Comparison of ENCODE assay signal across 8 mouse cellular contexts in the genomic region with DNA sequence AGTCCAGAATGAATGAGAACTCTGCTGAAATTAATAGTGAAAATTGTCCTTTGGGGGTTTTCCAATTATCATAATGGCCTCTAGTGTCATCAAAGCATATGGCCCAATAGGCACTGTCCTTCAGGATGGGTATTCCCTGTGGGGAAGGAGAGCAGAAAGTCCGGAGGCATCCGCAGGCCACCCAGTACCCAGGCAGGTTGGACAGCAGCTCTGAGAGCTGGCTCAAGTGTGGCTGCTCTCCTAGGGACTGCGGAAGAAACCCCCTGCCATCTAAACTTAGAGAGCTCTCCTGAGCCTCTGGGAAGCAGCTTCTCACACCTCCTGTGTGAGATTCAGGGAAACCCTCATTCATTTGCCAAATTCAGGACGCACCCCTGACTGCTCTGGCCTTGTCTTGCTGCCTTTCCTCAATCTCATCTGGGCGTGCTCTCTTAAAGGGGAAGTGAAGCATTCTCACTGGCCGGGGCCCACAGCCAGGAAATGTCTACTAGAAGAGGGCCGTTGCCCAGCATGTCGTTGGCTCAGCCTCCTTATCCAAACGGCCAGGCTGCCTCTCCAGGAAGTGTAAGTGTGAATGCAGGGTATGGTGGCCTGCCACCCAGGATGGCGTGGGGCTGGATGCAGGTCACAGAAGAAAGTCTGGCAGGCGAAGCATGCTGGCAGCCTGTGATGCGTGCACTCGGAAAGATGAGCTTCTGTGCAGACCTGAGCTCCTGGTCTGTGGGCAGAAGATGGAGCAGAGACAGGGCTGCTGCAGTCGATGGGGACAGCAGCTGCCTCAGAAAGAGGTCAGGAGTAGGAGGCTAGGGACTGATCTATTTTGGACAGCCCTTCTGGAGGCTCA.
A peak's percentile ranks its signal among the peaks of the same experiment; 100 is the strongest.
DNase-seq lines count a peak whose midpoint lies in the region; ATAC-seq lines count a peak whose summit lies in the region.

No protein-coding gene starts in this region.

- H3K36me3 ChIP-seq in hindbrain, embryonic 16.5 days (ENCODE audit: control insufficient read depth, insufficient read depth, low read length) = no peaks in the 10 kb centered on the region

- peak overlapping the region; percentile 37 for H3K9ac ChIP-seq in hindbrain, embryonic 16.5 days (ENCODE audit: low read depth, low read length)

- H3K4me1 ChIP-seq in hindbrain, embryonic 16.5 days (ENCODE audit: control insufficient read depth, insufficient read depth, low read depth, low read length) = peaks cover 16% of the 10 kb centered on the region

- H3K27ac ChIP-seq in hindbrain, embryonic 16.5 days (ENCODE audit: low read depth, low read length) = peak overlapping the region; percentile 46; the same call in 1 of the 2 replicates

- peak overlapping the region; percentile 32; the same call in 1 of the 2 replicates for H3K4me2 ChIP-seq in hindbrain, embryonic 16.5 days (ENCODE audit: low read length)

- DNase-seq in adrenal gland, adult (ENCODE audit: inconsistent age in 2 of 2, low spot score in 1 of 2) = peak; percentile 54 to 89
- peak; percentile 45 to 75 for DNase-seq in cerebellum, postnatal 4 days (ENCODE audit: low spot score in 2 of 2)
- DNase-seq in gastrocnemius, postnatal 10 days = peak; percentile 70
- peak; percentile 50 for DNase-seq in left cerebral cortex, adult 11 months (ENCODE audit: low spot score)
- DNase-seq in lung, postnatal 14 days = peak; percentile 72
- peak; percentile 66 for DNase-seq in ovary, postnatal 36 days (ENCODE audit: low spot score)
- peak; percentile 74 for DNase-seq in thymus, postnatal 25 days

- no peak overlapping the region for H3K4me3 ChIP-seq in hindbrain, embryonic 16.5 days (ENCODE audit: low read length)

- H3K27me3 ChIP-seq in hindbrain, embryonic 16.5 days (replicated peaks; ENCODE audit: control insufficient read depth, insufficient read depth, low read length) = no peaks in the 10 kb centered on the region

- 19% methylated on average over 14 of the region's 14 CpGs for WGBS in hindbrain, embryonic 16.5 days

- ATAC-seq in hindbrain, embryonic 16.5 days = peak; percentile 86

- H3K9me3 ChIP-seq in hindbrain, embryonic 16.5 days (ENCODE audit: control insufficient read depth, low read length) = no peaks in the 10 kb centered on the region
